Mouse (Mus musculus): ENCODE data around the gene Pabpn1l.
"Not testable (repeated sequence)": the region's sequence is repeated elsewhere in the genome, so short reads cannot be mapped to it uniquely, and the experiment has no call there.

Gene Pabpn1l

GRCm38 (mm10) chr8:122576648-122577022, 45.9 kb downstream of the Pabpn1l start, which contains the start of gene Aprt:
TSS of gene Aprt (minus strand) at chr8:122576909.
- DNase-seq (ENCODE audit: low spot score in 2 of 2), result peak; percentile 67 to 85

- no peak for DNase-seq (ENCODE audit: low spot score in 2 of 2)
Measured at GRCm38 (mm10) chr8:122575735-122576647, 46.5 kb downstream of the Pabpn1l start.

- no peak for DNase-seq (ENCODE audit: low spot score in 2 of 2)
Measured at GRCm38 (mm10) chr8:122575286-122575685, 47.3 kb downstream of the Pabpn1l start.

- DNase-seq (ENCODE audit: low spot score in 2 of 2), result no peak
Measured at GRCm38 (mm10) chr8:122574667-122575251, 47.8 kb downstream of the Pabpn1l start.

GRCm38 (mm10) chr8:122574264-122574663, 48.3 kb downstream of the Pabpn1l start:
- DNase-seq (ENCODE audit: low spot score in 2 of 2), result no peak

- no peak for DNase-seq (ENCODE audit: low spot score in 2 of 2)
Measured at GRCm38 (mm10) chr8:122573577-122573976, 49.0 kb downstream of the Pabpn1l start.

- DNase-seq (ENCODE audit: low spot score in 2 of 2), result not testable (repeated sequence)
Measured at GRCm38 (mm10) chr8:122573176-122573575, 49.4 kb downstream of the Pabpn1l start.

- DNase-seq (ENCODE audit: low spot score in 2 of 2), result no peak
Measured at GRCm38 (mm10) chr8:122572751-122573150, 49.8 kb downstream of the Pabpn1l start.

GRCm38 (mm10) chr8:122571750-122572267, 50.7 kb downstream of the Pabpn1l start:
- no peak for DNase-seq (ENCODE audit: low spot score in 2 of 2)

- DNase-seq (ENCODE audit: low spot score in 2 of 2), result no peak
Measured at GRCm38 (mm10) chr8:122571153-122571552, 51.4 kb downstream of the Pabpn1l start.

- no peak for DNase-seq (ENCODE audit: low spot score in 2 of 2)
Measured at GRCm38 (mm10) chr8:122569996-122570395, 52.5 kb downstream of the Pabpn1l start.
